Mouse (Mus musculus) liver, embryonic 16.5 days (tissue): ENCODE results near the gene Nts. TPM values are rescaled to one million over a fixed set of nuclear protein-coding genes. Genes with fewer than 3 reads are reported as not detected.
"Not testable (repeated sequence)": the region's sequence is repeated elsewhere in the genome, so short reads cannot be mapped to it uniquely, and the experiment has no call there.

Source experiments
- ATAC-seq: fragments of 200-750 bp; cut with Nextera tagmentation; 2 replicates; pipeline ENCODE4 v1.8.0; 2017; ENCODE audit warnings: low read depth, mild to moderate bottlenecking, moderate number of reproducible peaks, moderate library complexity
- H3K27ac ChIP-seq: fragments of 300-500 bp; sonication (generic); 2 replicates; pipeline ENCODE4 v1.5.1; 2014; ENCODE audit warnings: mild to moderate bottlenecking, low read length
- H3K27me3 ChIP-seq: fragments of 300-500 bp; sonication (generic); 2 replicates; pipeline ENCODE4 v1.6.1; 2014; ENCODE audit warnings: low read depth, low read length, mixed read lengths; ENCODE audit not compliant: control insufficient read depth, insufficient read depth
- H3K36me3 ChIP-seq: fragments of 300-500 bp; sonication (generic); 2 replicates; pipeline ENCODE4 v1.6.1; 2014; ENCODE audit warnings: mild to moderate bottlenecking; ENCODE audit not compliant: control insufficient read depth, insufficient read depth
- H3K4me1 ChIP-seq: fragments of 300-500 bp; sonication (generic); 2 replicates; pipeline ENCODE4 v1.6.1; 2014; ENCODE audit warnings: low read depth, low read length, mixed read lengths; ENCODE audit not compliant: control insufficient read depth
- H3K4me2 ChIP-seq: fragments of 300-500 bp; sonication (generic); 2 replicates; pipeline ENCODE4 v1.6.1; 2014; ENCODE audit warnings: low read depth, low read length, mixed read lengths
- H3K4me3 ChIP-seq: fragments of 300-500 bp; sonication (generic); 2 replicates; pipeline ENCODE4 v1.5.1; 2014; ENCODE audit warnings: low read depth, mild to moderate bottlenecking, low read length
- H3K9ac ChIP-seq: fragments of 300-500 bp; sonication (generic); 2 replicates; pipeline ENCODE4 v1.6.1; 2014; ENCODE audit warnings: low read depth, low read length
- H3K9me3 ChIP-seq: fragments of 300-500 bp; sonication (generic); replicated peaks from 2 replicates; pipeline ENCODE4 v1.6.1; 2016; ENCODE audit warnings: low read length; ENCODE audit not compliant: control insufficient read depth
- WGBS: fragments of 180-500 bp; shearing (Covaris S2); extraction: QIAGEN DNeasy Blood & Tissue Kit; methylation state at CpG from one replicate; pipeline ENCODE4 v1.1.7; 2014; ENCODE audit not compliant: insufficient replicate concordance; 5-methylcytosine and 5-hydroxymethylcytosine counted together
- polyA plus RNA-seq: library from polyadenylated mRNA; unstranded; fragments of >200 nt; fragmentation: Nextera tagmentation; extraction: Ambion mirVana; gene quantifications from 2 replicates; pipeline ENCODE4 v1.2.1, GENCODE M21; 2015

Gene Nts
- polyA plus RNA-seq, 1 experiment from 2014 or later, result not detected

DNA sequence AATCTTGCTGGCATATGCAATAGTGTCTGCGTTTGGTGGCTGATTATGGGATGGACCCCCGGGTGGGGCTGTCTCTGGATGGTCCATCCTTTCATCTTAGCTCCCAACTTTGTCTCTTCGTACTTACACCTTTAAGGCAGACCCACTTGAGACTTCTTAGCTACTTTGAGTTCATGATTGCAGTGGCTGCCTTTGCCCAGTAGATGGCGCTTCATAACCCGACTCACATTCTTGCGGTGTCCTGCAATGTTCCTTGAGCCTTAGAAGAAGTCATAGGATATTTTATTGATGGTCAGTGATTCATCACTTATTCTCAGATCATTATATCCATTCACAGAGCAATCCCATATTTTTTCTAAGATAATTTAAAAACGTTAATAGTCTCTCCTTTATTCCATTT, 38.5 kb downstream of the Nts start:
- H3K4me2 ChIP-seq, result no peak overlapping the region
- 7% methylated on average over 7 of the region's 7 CpGs for WGBS
- H3K27ac ChIP-seq, result no peak overlapping the region
- H3K4me1 ChIP-seq, result no peaks in the 10 kb centered on the region
- no peak overlapping the region for H3K4me3 ChIP-seq
- no peak for ATAC-seq
- H3K36me3 ChIP-seq, result no peaks in the 10 kb centered on the region
- no peaks in the 10 kb centered on the region for H3K9me3 ChIP-seq
- no peaks in the 10 kb centered on the region for H3K27me3 ChIP-seq
- H3K9ac ChIP-seq, result no peak overlapping the region

DNA sequence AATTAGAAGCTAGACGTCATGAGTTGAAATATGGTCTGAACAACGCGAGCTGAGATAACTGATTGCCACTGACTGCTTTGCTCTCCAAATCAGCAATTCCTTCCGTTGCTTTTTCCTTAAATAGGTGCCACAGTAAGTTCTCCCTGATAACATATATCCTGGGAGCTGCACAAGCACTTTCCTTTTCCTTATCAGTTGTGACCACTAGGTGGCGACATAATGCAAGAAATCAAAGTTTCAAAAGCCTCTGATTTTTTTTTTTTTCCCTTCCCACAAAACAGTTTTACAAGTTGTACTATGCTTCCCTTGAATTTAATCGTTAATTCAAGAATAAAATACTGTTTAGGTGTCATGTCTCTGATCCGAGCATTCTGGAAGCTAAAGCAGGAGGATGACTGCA, 40.8 kb downstream of the Nts start:
- ATAC-seq, result no peak
- Histone ChIP-seq H3K4me1 (no peaks in the 10 kb centered on the region), H3K9me3 (no peaks in the 10 kb centered on the region), H3K27ac (no peak overlapping the region), H3K27me3 (no peaks in the 10 kb centered on the region), H3K4me3 (no peak overlapping the region), H3K9ac (no peak overlapping the region), H3K36me3 (no peaks in the 10 kb centered on the region), H3K4me2 (no peak overlapping the region)
- WGBS, result 2% methylated on average over 7 of the region's 7 CpGs

DNA sequence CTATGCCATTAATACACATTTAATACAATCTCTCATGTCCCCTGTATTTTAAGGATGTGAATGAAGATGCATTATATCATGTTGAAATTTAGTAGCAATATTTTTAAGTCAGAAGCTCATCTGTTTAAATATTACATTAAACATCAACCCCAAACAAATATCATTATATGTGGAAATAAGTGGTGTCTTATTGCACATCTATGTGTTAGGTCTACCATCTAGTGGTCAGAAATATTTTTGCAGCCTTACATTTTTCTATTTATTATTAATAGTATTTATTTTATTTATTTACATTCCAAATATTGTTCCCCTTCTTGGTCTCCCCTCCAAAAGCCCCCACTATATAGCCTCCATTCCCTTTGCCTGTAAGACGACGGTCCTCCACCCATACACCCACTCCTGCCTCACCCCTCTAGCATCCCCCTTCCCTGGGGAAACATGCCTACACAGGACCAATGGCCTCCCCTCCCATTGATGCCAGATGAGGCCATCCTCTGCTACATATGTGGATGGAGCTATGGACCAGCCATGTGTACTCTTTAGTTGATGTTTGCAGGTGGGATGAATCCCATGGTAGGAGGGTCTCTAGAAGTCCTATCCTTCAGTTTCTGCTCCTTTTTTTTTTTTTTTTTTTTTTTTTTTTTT, 45.3 kb downstream of the Nts start:
- H3K27me3 ChIP-seq, result no peaks in the 10 kb centered on the region
- WGBS, result 14% methylated on average over 2 of the region's 2 CpGs
- H3K27ac ChIP-seq, result no peak overlapping the region
- no peak overlapping the region for H3K4me2 ChIP-seq
- no peak overlapping the region for H3K4me3 ChIP-seq
- no peaks in the 10 kb centered on the region for H3K4me1 ChIP-seq
- no peaks in the 10 kb centered on the region for H3K36me3 ChIP-seq
- no peak overlapping the region for H3K9ac ChIP-seq
- ATAC-seq, result no peak
- no peaks in the 10 kb centered on the region for H3K9me3 ChIP-seq

DNA sequence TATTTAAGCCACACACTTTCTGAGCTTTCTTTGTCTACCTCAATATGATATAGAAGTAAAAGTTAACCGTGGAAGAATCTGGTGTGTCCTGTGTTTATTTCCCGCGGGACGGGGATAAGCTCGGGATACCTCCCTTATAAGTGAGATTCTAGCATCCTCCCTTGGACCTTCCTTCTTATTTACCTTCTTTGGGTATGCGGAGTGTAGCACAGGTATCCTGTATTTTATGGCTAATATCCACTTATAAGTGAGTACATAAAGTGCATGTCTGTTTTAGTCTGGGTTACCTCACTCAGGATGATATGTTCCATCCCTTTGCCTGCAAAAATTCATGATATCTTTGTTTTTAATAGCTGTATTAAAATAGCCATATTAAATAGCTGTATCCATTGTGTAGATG, 54.8 kb downstream of the Nts start:
- ATAC-seq, H3K27ac ChIP-seq, H3K4me3 ChIP-seq, H3K4me2 ChIP-seq, H3K9ac ChIP-seq, H3K27me3 ChIP-seq, H3K9me3 ChIP-seq, H3K4me1 ChIP-seq, H3K36me3 ChIP-seq: not testable (repeated sequence)
- WGBS, result 38% methylated on average over 6 of the region's 6 CpGs

DNA sequence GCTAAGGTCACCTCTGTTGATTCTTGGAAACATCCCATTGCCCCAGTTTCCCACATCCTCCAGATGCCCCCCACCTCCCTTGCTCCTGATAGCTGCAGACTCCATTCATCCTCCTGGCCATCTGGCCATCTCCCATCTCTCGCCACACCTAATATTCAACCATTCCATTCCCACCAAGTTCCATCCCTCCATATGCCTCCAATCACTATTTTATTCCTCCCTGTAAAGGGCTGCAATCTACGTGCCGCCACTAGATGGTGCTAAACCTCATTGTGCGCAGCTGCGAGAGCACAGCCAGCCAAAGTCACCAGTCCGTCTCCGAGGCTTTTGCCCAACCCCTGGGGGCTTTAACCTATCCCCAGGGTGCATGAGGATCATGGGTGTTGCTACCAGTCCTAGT, 55.2 kb downstream of the Nts start:
- not testable (repeated sequence) for H3K27me3 ChIP-seq, H3K27ac ChIP-seq, H3K9me3 ChIP-seq, ATAC-seq, H3K4me1 ChIP-seq, H3K36me3 ChIP-seq, H3K4me2 ChIP-seq, H3K4me3 ChIP-seq, H3K9ac ChIP-seq
- WGBS, result 2% methylated on average over 5 of the region's 7 CpGs

Other genes with a start within 250 kb of the Nts start
- gene Rassf9, start 21.7 kb upstream of the Nts start, polyA plus RNA-seq, result 0.07 TPM in 2 replicates